Mouse (Mus musculus): ENCODE results near the gene Spg21.

- peak; percentile 98 for TF ChIP-seq CTCF (IDR thresholded peaks at IDR 0.05; ENCODE audit: extremely low read depth, insufficient read depth, low read length)
- TF ChIP-seq POLR2A (IDR thresholded peaks at IDR 0.05; ENCODE audit: extremely low read depth, insufficient read depth, low read length), result no peak
Measured at GRCm38 (mm10) chr9:65523611-65524364, 63.0 kb downstream of the Spg21 start.
